Mouse (Mus musculus): ENCODE data around the gene Hk1. TPM values are rescaled to one million over a fixed set of nuclear protein-coding genes. Genes with fewer than 3 reads are reported as not detected.

Gene Hk1
- polyA plus RNA-seq, 1 experiment: 60.9 TPM

DNA sequence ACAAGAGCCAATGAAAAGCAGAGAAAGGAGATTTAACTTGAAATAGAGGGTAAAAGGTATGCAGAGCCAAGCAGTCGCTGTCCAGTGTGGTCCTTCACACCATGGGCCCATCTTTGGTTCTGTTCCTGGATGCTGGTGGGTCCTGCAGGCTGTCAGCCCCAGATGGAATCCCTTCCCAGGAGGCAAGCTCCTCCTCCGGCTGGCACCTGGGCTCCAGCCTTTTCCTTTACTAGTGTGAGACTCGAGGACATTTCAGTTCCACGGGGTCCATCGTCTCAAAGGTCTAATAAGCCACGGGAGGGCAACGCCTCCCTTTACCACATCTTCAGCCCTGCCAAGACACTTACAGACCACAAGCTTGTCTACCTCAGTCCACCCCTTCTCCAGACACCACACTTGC is 60.6 kb downstream of the Hk1 start:
- DNase-seq: no peak
- Histone ChIP-seq H3K4me3 (ENCODE audit: insufficient read depth, low read depth, low read length) (no peak overlapping the region), H3K36me3 (ENCODE audit: control insufficient read depth, insufficient read depth, low read length) (no peaks in the 10 kb centered on the region), H3K27ac (ENCODE audit: insufficient read depth, low read depth, low read length) (no peak overlapping the region), H3K4me1 (ENCODE audit: control insufficient read depth, insufficient read depth, low read length) (peaks cover 8% of the 10 kb centered on the region), H3K27me3 (replicated peaks; ENCODE audit: control insufficient read depth, insufficient read depth, low read length) (no peaks in the 10 kb centered on the region)
- TF ChIP-seq POLR2A (IDR thresholded peaks at IDR 0.05; ENCODE audit: low read depth, low read length) (no peak), CTCF (conservative IDR thresholded peaks at IDR 0.05; ENCODE audit: insufficient read depth, insufficient read length, low read depth, low read length) (no peak)
- 56% methylated on average over 7 of the region's 7 CpGs for WGBS

DNA sequence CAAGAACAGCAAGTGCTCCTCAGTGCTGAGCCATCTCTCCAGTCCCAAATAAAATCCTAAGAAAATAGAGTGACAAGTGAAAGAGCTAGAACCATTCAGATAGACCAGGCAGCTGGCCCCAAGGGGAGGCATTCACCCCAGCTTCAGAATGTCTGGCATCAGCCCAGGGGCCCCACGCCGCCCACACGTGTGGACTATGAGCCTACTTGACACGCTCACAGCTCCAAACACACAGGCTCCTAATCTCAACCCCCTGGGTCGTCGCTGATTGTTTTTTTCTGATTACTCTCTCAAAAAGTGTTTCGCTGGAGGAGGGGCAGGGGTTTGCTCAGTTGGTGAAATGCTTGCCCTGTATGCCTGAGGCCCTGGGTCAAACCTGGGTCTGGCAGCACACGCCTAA is 63.2 kb downstream of the Hk1 start:
- Histone ChIP-seq H3K27me3 (replicated peaks; ENCODE audit: control insufficient read depth, insufficient read depth, low read length) (no peaks in the 10 kb centered on the region), H3K27ac (ENCODE audit: insufficient read depth, low read depth, low read length) (no peak overlapping the region), H3K4me1 (ENCODE audit: control insufficient read depth, insufficient read depth, low read length) (peaks cover 16% of the 10 kb centered on the region), H3K4me3 (ENCODE audit: insufficient read depth, low read depth, low read length) (no peak overlapping the region), H3K36me3 (ENCODE audit: control insufficient read depth, insufficient read depth, low read length) (no peaks in the 10 kb centered on the region)
- 57% methylated on average over 8 of the region's 8 CpGs for WGBS
- no peak for DNase-seq
- no peak for TF ChIP-seq CTCF (conservative IDR thresholded peaks at IDR 0.05; ENCODE audit: insufficient read depth, insufficient read length, low read depth, low read length)
- no peak for TF ChIP-seq POLR2A (IDR thresholded peaks at IDR 0.05; ENCODE audit: low read depth, low read length)

DNA sequence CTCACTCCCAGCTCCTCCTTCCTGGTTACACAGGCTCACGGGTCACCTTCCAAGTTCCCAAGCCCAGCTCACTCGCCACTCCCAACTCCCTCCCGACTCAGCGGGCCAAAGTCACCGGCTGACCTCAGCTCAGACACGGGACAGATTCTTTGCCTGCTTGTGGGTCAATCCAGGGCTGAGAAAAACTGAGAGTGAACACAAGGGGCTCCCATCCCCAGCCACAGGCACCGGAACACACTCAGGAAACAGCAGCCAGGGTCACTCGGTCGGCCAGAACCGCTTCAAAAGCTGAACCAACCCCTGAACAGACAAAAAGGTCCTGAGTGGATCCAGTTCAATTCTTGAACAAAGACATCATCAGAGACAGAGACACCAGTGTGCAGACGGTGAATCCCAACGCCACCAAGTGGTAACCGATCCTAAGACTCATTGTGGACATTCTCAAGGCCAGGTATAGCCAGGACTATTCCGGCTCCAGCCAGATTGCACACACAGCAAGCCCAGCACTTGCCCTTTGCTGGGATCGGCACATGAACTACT is 65.8 kb downstream of the Hk1 start:
- H3K36me3 ChIP-seq (ENCODE audit: control insufficient read depth, insufficient read depth, low read length): no peaks in the 10 kb centered on the region
- H3K27ac ChIP-seq (ENCODE audit: insufficient read depth, low read depth, low read length): peak overlapping the region; percentile 89
- TF ChIP-seq POLR2A (IDR thresholded peaks at IDR 0.05; ENCODE audit: low read depth, low read length): no peak
- no peak for TF ChIP-seq CTCF (conservative IDR thresholded peaks at IDR 0.05; ENCODE audit: insufficient read depth, insufficient read length, low read depth, low read length)
- DNase-seq: peak; percentile 80
- no peaks in the 10 kb centered on the region for H3K27me3 ChIP-seq (replicated peaks; ENCODE audit: control insufficient read depth, insufficient read depth, low read length)
- WGBS: 17% methylated on average over 15 of the region's 15 CpGs
- H3K4me3 ChIP-seq (ENCODE audit: insufficient read depth, low read depth, low read length): no peak overlapping the region
- peaks cover 11% of the 10 kb centered on the region for H3K4me1 ChIP-seq (ENCODE audit: control insufficient read depth, insufficient read depth, low read length)

DNA sequence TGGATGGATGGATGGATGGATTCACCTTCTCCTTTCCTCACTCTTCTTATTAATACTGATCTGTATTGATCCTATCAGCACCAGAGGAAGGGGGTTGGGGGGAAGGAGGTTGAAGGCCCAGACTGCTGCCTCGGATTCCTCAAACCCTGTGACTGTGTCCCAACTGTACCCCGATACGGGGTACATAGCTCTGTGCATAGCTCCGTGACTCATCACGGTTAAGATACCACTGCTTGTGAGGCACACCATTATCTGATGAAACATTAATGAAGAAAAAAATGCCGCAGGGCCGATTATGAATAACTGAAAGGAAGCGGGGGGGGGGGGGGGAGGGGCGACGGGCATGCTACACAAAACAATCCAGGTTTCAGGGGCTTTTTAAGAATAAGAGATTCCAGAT is 66.6 kb downstream of the Hk1 start:
- Histone ChIP-seq H3K4me1 (ENCODE audit: control insufficient read depth, insufficient read depth, low read length) (peaks cover 11% of the 10 kb centered on the region), H3K4me3 (ENCODE audit: insufficient read depth, low read depth, low read length) (no peak overlapping the region), H3K36me3 (ENCODE audit: control insufficient read depth, insufficient read depth, low read length) (no peaks in the 10 kb centered on the region), H3K27ac (ENCODE audit: insufficient read depth, low read depth, low read length) (no peak overlapping the region), H3K27me3 (replicated peaks; ENCODE audit: control insufficient read depth, insufficient read depth, low read length) (no peaks in the 10 kb centered on the region)
- WGBS: 27% methylated on average over 10 of the region's 10 CpGs
- TF ChIP-seq POLR2A (IDR thresholded peaks at IDR 0.05; ENCODE audit: low read depth, low read length): no peak
- TF ChIP-seq CTCF (conservative IDR thresholded peaks at IDR 0.05; ENCODE audit: insufficient read depth, insufficient read length, low read depth, low read length): no peak
- no peak for DNase-seq

- Histone ChIP-seq H3K4me1 (ENCODE audit: control insufficient read depth, insufficient read depth, low read length) (peaks cover 11% of the 10 kb centered on the region), H3K36me3 (ENCODE audit: control insufficient read depth, insufficient read depth, low read length) (no peaks in the 10 kb centered on the region), H3K27me3 (replicated peaks; ENCODE audit: control insufficient read depth, insufficient read depth, low read length) (no peaks in the 10 kb centered on the region), H3K4me3 (ENCODE audit: insufficient read depth, low read depth, low read length) (no peak overlapping the region), H3K27ac (ENCODE audit: insufficient read depth, low read depth, low read length) (peak overlapping the region; percentile 43; the same call in 1 of the 2 replicates)
- TF ChIP-seq POLR2A (IDR thresholded peaks at IDR 0.05; ENCODE audit: low read depth, low read length) (no peak), CTCF (conservative IDR thresholded peaks at IDR 0.05; ENCODE audit: insufficient read depth, insufficient read length, low read depth, low read length) (no peak)
- peak; percentile 85 for DNase-seq
- 19% methylated on average over 6 of the region's 6 CpGs for WGBS
Observed at GRCm38 (mm10) chr10:62311464-62311863, 68.2 kb downstream of the Hk1 start.

GRCm38 (mm10) chr10:62310259-62311039 is 69.3 kb downstream of the Hk1 start:
- Histone ChIP-seq H3K4me1 (ENCODE audit: control insufficient read depth, insufficient read depth, low read length) (peaks cover 11% of the 10 kb centered on the region), H3K27ac (ENCODE audit: insufficient read depth, low read depth, low read length) (peak overlapping the region; percentile 48; the same call in 1 of the 2 replicates), H3K36me3 (ENCODE audit: control insufficient read depth, insufficient read depth, low read length) (no peaks in the 10 kb centered on the region), H3K27me3 (replicated peaks; ENCODE audit: control insufficient read depth, insufficient read depth, low read length) (no peaks in the 10 kb centered on the region), H3K4me3 (ENCODE audit: insufficient read depth, low read depth, low read length) (no peak overlapping the region)
- no peak for DNase-seq
- no peak for TF ChIP-seq CTCF (conservative IDR thresholded peaks at IDR 0.05; ENCODE audit: insufficient read depth, insufficient read length, low read depth, low read length)
- 60% methylated on average over 10 of the region's 10 CpGs for WGBS

- DNase-seq: peak; percentile 68
- TF ChIP-seq CTCF (conservative IDR thresholded peaks at IDR 0.05; ENCODE audit: insufficient read depth, insufficient read length, low read depth, low read length) (no peak), POLR2A (IDR thresholded peaks at IDR 0.05; ENCODE audit: low read depth, low read length) (no peak)
Observed at GRCm38 (mm10) chr10:62309593-62309992, 70.1 kb downstream of the Hk1 start.

More at GRCm38 (mm10) chr10:62309593-62309992, 70.1 kb downstream of the Hk1 start:
- WGBS: 44% methylated on average over 5 of the region's 5 CpGs
- Histone ChIP-seq H3K27ac (ENCODE audit: insufficient read depth, low read depth, low read length) (peak overlapping the region; percentile 48; the same call in 1 of the 2 replicates), H3K4me3 (ENCODE audit: insufficient read depth, low read depth, low read length) (no peak overlapping the region), H3K27me3 (replicated peaks; ENCODE audit: control insufficient read depth, insufficient read depth, low read length) (no peaks in the 10 kb centered on the region), H3K4me1 (ENCODE audit: control insufficient read depth, insufficient read depth, low read length) (peaks cover 11% of the 10 kb centered on the region), H3K36me3 (ENCODE audit: control insufficient read depth, insufficient read depth, low read length) (no peaks in the 10 kb centered on the region)

All from kidney, adult 2 months (tissue).